Mouse (Mus musculus): ENCODE data around the gene Enho. TPM values are rescaled to one million over a fixed set of nuclear protein-coding genes. Genes with fewer than 3 reads are reported as not detected.
A peak's percentile ranks its signal among the peaks of the same experiment; 100 is the strongest.

The Enho gene
- polyA plus RNA-seq, 1 experiment from 2014 or later, result 23.2 TPM

DNA sequence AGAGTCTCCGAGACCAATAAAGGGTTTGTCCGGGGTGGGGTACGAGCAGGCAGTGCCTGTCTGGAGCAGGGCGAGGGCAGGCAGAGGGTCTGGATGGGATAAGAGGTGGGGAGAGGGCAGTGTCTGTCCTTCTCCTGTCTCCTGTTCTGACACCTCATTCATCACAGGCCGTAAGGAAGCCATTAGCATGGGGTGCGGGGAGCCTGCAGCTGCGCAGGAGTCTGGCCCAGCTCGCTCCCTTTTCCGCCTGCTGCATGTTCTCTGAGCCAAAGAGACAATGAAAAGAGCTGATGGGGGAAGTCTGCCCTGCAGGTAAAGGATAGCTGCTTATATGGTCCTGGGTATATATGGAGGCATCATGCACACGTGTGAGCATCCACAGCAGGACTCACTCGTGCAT is 22.6 kb upstream of the Enho start:
- Histone ChIP-seq H3K36me3 (peaks cover 13% of the 10 kb centered on the region), H3K27me3 (peaks cover 24% of the 10 kb centered on the region), H3K9me3 (no peaks in the 10 kb centered on the region), H3K4me2 (no peak overlapping the region), H3K4me1 (peaks cover 77% of the 10 kb centered on the region), H3K27ac (no peak overlapping the region), H3K9ac (no peak overlapping the region), H3K4me3 (no peak overlapping the region)
- WGBS, result 68% methylated on average over 11 of the region's 11 CpGs
- no peak for ATAC-seq (ENCODE audit: insufficient number of reproducible peaks, insufficient read depth, low FRiP score, low TSS enrichment, low read depth)

DNA sequence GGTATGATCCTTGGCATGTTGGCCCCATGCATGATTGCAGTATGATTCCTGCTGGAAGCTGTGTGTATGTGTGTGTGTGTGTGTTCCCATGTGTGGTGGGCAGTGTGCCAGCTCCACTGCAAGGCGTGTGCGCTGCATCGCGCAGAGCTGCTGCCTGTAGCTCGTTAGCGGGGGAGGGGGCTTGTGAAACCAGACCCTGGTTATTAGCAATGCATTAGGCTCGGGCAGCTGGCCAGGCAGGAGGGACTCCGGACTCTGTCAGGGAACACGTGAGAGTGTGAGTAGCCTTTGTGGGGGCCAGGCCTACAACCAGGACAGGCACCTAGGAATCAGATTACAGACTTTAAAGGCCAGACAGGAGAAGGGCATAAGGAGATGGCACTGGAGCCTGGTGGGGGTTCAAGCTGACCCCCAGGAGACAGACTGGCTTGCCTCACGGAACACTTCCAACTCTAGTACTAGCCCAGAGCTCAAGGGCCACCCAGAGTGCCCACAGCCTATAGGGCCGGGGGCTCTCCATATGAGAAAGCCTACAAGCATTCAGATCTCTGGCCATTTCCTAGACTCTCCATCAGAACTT is 20.8 kb upstream of the Enho start:
- peak; percentile 39; the same call in 1 of the 2 replicates for ATAC-seq (ENCODE audit: insufficient number of reproducible peaks, insufficient read depth, low FRiP score, low TSS enrichment, low read depth)
- H3K27ac ChIP-seq, result peak overlapping the region; percentile 18; the same call in 1 of the 2 replicates
- 15% methylated on average over 11 of the region's 11 CpGs for WGBS
- H3K4me2 ChIP-seq, result no peak overlapping the region
- peaks cover 27% of the 10 kb centered on the region for H3K27me3 ChIP-seq
- no peak overlapping the region for H3K4me3 ChIP-seq
- H3K9me3 ChIP-seq, result no peaks in the 10 kb centered on the region
- H3K9ac ChIP-seq, result 0 out of 2 replicates have a peak overlapping the region, but pooled peaks have one; percentile 32
- H3K4me1 ChIP-seq, result peaks cover 77% of the 10 kb centered on the region
- peaks cover 16% of the 10 kb centered on the region for H3K36me3 ChIP-seq

DNA sequence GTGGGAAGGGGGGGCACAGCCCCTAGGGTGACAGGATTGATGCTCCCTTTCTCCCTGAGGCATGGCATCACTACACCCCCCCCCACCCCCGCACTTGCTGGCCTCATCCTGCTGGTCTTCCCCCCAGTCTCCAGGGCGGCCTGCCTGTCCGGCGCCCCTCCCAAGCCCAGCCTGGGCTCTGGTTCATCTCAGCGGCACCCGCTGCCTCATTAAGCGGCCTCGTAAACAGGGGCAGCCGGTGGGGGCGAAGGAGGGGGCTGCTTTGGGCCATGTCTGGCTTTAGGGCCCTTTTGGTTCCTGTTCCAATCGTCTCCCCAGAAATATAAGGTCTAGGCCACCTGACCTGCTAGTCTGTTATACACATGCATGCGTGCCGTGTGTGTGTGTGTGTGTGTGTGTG is 19.4 kb upstream of the Enho start:
- no peak for ATAC-seq (ENCODE audit: insufficient number of reproducible peaks, insufficient read depth, low FRiP score, low TSS enrichment, low read depth)
- peaks cover 16% of the 10 kb centered on the region for H3K36me3 ChIP-seq
- 67% methylated on average over 13 of the region's 13 CpGs for WGBS

DNA sequence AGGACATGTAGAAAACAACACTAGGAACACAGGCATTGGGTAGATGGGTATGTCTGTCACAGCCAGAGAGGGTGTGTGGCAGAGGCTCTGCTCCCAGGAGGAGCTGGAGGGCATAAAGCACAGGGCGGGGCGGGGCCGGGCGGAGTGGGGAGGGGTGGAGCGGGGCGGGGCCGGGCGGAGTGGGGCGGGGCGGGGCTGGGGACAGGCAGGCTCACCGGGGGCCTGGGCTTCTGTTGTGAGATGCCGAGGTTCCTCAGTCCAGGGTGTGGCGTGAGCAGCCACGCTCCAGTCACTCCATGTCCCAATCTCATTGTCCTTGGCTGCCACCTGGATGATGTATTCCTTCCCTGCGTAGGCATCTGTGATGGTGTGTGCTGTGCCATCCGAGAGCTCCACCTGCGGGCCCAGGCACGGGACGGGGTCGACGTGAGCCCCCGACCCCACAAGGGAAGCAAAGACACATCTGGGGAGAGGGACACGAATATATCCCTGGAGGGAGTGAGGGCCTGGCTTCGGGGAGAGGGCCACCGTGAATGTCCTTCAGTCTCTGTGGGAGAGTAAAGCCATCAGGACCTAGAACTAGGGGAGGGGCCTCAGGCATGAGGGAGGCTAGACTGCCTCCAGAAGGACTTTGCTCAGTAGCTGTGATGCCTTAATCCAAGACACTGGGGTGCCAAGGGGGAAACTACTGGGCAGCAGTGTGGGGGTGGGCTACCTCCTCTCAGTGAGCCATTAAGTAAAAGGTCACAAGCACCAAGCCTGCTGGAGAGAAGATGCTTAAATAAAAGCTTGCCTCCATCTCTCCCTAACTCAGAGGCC is 18.7 kb upstream of the Enho start:
- H3K27me3 ChIP-seq, result peaks cover 27% of the 10 kb centered on the region
- H3K4me2 ChIP-seq, result peak overlapping the region; percentile 37

More for the DNA sequence above, 19.4 kb upstream of the Enho start:
- no peak overlapping the region for H3K4me3 ChIP-seq
- H3K9me3 ChIP-seq, result no peaks in the 10 kb centered on the region
- no peak overlapping the region for H3K27ac ChIP-seq
- peaks cover 23% of the 10 kb centered on the region for H3K27me3 ChIP-seq
- peaks cover 71% of the 10 kb centered on the region for H3K4me1 ChIP-seq
- no peak overlapping the region for H3K4me2 ChIP-seq
- no peak overlapping the region for H3K9ac ChIP-seq

DNA sequence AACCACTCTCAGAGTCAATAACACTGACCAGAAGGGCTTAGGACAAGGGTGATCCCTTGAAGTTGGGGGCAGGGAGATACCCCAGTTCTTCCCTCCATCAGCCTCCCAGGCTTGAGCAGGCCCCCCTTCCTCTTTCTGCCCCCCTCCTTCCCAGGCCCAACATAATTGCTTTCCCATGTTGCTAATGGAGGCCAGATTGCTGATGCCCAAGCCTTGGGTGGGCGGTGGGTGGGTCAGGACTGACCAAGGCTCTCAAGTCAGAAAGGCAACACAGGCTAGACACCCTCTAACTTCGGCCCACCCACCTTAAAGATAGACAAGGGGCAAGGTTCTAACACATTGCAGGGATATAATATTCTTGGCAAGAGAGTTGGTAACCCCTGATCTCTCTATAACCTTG is 15.4 kb upstream of the Enho start:
- no peak for ATAC-seq (ENCODE audit: insufficient number of reproducible peaks, insufficient read depth, low FRiP score, low TSS enrichment, low read depth)
- peaks cover 13% of the 10 kb centered on the region for H3K27me3 ChIP-seq
- H3K4me1 ChIP-seq, result peaks cover 44% of the 10 kb centered on the region
- peaks cover 10% of the 10 kb centered on the region for H3K36me3 ChIP-seq
- H3K9ac ChIP-seq, result no peak overlapping the region
- no peaks in the 10 kb centered on the region for H3K9me3 ChIP-seq
- H3K27ac ChIP-seq, result no peak overlapping the region
- H3K4me3 ChIP-seq, result no peak overlapping the region
- no peak overlapping the region for H3K4me2 ChIP-seq
- WGBS, result 44% methylated on average over 2 of the region's 2 CpGs

More for the DNA sequence above, 18.7 kb upstream of the Enho start:
- ATAC-seq (ENCODE audit: insufficient number of reproducible peaks, insufficient read depth, low FRiP score, low TSS enrichment, low read depth), result no peak
- no peak overlapping the region for H3K4me3 ChIP-seq
- peaks cover 63% of the 10 kb centered on the region for H3K4me1 ChIP-seq
- no peak overlapping the region for H3K27ac ChIP-seq
- no peak overlapping the region for H3K9ac ChIP-seq
- H3K9me3 ChIP-seq, result no peaks in the 10 kb centered on the region
- peaks cover 13% of the 10 kb centered on the region for H3K36me3 ChIP-seq
- WGBS, result 16% methylated on average over 25 of the region's 25 CpGs

DNA sequence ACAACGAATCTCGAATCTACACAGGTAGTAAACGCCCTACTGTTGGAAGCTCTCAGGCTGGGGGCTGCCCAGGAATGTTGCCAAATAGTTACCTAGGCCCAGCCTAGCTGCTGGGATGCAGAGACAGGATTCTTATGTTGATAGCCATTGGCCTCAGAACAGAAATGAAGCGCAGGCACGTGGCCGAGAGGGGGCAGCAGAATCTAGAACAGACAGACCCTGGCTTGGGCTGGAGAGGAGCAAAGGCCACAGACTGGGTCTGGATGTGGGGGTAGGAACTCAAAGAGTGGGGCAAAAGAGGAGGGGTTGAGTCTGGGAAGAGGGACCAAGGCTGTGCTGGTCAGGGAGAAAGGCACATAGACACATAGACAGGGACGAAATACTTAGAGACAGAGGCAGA is 14.1 kb upstream of the Enho start:
- Histone ChIP-seq H3K4me3 (no peak overlapping the region), H3K9ac (no peak overlapping the region), H3K9me3 (no peaks in the 10 kb centered on the region), H3K27me3 (peaks cover 7% of the 10 kb centered on the region; the same call in 1 of the 2 replicates), H3K27ac (no peak overlapping the region), H3K36me3 (peaks cover 10% of the 10 kb centered on the region), H3K4me1 (peaks cover 32% of the 10 kb centered on the region), H3K4me2 (no peak overlapping the region)
- ATAC-seq (ENCODE audit: insufficient number of reproducible peaks, insufficient read depth, low FRiP score, low TSS enrichment, low read depth), result no peak
- WGBS, result 10% methylated on average over 7 of the region's 7 CpGs

DNA sequence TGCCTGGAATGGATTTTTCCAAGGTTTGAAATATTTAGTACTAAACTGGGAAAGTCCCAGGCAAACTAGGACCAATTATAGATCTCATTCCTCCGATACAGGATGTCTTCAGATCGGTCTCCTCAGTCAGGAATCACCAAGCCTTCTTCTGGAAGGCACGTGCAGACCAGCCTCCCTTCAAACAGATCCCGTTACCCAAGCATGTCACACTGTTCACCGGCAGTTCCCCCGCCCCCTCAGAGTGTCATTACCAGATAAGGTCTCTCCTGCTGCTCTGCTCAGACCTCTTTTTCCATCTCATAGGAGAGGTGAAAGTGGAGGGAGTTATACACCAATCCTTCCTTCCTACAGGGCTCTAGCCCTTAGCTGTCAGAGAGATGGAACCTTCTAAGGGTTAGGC is 13.6 kb upstream of the Enho start:
- Histone ChIP-seq H3K9me3 (no peaks in the 10 kb centered on the region), H3K4me2 (no peak overlapping the region), H3K36me3 (peaks cover 10% of the 10 kb centered on the region), H3K4me3 (no peak overlapping the region), H3K9ac (no peak overlapping the region), H3K27me3 (peaks cover 6% of the 10 kb centered on the region; the same call in 1 of the 2 replicates), H3K27ac (no peak overlapping the region), H3K4me1 (peaks cover 27% of the 10 kb centered on the region)
- ATAC-seq (ENCODE audit: insufficient number of reproducible peaks, insufficient read depth, low FRiP score, low TSS enrichment, low read depth), result no peak
- WGBS, result 51% methylated on average over 6 of the region's 6 CpGs

DNA sequence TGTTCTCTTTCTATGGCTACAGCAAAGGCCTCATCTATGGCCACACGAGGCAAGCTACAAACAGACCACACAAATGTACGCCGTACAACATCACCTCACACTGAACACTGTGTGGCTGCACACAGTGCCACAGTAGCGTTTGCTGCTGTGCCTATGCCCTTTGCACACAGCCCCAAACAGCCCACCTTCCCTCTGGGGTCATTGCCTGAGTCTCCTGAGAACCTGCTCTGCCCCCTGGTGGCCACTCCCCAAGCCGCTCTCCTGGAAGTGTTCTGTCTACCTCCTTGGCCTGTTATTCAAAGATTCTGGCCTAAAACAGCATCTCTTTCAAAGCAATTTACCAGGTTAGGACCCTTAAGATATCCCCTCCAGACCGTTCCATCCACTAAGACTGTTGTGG is 13.2 kb upstream of the Enho start:
- H3K9me3 ChIP-seq, result no peaks in the 10 kb centered on the region
- no peak overlapping the region for H3K4me3 ChIP-seq
- H3K4me2 ChIP-seq, result no peak overlapping the region
- H3K4me1 ChIP-seq, result peaks cover 23% of the 10 kb centered on the region
- H3K36me3 ChIP-seq, result peaks cover 10% of the 10 kb centered on the region
- H3K9ac ChIP-seq, result 0 out of 2 replicates have a peak overlapping the region, but pooled peaks have one; percentile 28
- H3K27ac ChIP-seq, result no peak overlapping the region
- ATAC-seq (ENCODE audit: insufficient number of reproducible peaks, insufficient read depth, low FRiP score, low TSS enrichment, low read depth), result no peak
- H3K27me3 ChIP-seq, result peaks cover 6% of the 10 kb centered on the region; the same call in 1 of the 2 replicates
- WGBS, result 39% methylated on average over 6 of the region's 6 CpGs

DNA sequence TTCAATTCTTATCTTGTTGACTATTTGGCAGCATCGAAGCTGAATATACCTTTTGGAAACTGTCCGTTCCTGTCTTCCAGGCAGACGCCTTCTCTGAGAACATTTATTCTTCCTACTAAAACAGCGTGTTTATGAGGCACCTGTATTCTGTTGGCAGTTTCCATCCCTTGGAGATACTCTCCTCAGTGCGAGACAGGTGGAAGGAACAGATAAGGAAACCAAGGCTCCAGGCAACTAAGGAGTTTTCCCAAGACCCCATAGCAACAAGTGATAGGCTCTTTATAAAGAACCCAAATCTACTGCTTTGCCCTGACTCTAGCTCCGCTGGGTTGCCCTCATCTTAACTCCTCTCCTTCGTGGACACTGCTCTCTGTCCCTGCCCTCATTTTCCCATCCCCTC is 8.5 kb upstream of the Enho start:
- Histone ChIP-seq H3K4me2 (no peak overlapping the region), H3K27me3 (no peaks in the 10 kb centered on the region), H3K4me3 (no peak overlapping the region), H3K27ac (no peak overlapping the region), H3K36me3 (no peaks in the 10 kb centered on the region), H3K9ac (no peak overlapping the region), H3K9me3 (no peaks in the 10 kb centered on the region), H3K4me1 (peaks cover 9% of the 10 kb centered on the region; the same call in 1 of the 2 replicates)
- WGBS, result 68% methylated on average over 7 of the region's 7 CpGs
- no peak for ATAC-seq (ENCODE audit: insufficient number of reproducible peaks, insufficient read depth, low FRiP score, low TSS enrichment, low read depth)

DNA sequence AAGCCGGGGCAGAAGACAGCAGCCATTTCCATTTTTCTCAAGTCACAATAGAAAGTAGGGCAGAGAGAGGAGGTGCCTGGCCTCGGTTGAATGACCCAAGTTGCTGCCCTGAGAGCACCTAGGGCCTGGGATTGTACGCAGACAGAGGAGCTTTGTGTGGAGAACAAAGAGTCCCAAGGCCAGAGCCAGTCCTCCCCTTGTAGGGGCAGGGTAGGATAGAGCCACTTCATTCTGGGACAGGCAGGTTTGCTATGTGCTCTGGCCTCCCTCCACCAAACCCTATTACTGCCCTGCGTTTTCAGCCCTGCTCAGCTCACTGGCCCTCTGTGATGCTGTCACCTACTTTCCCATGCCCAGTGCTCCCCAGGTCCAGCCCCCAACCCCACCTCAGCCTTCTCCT is 8.0 kb upstream of the Enho start:
- WGBS, result 28% methylated on average over 4 of the region's 4 CpGs
- Histone ChIP-seq H3K9me3 (no peaks in the 10 kb centered on the region), H3K36me3 (no peaks in the 10 kb centered on the region), H3K4me2 (no peak overlapping the region), H3K27me3 (no peaks in the 10 kb centered on the region), H3K4me1 (peaks cover 5% of the 10 kb centered on the region; the same call in 1 of the 2 replicates), H3K27ac (no peak overlapping the region), H3K9ac (no peak overlapping the region), H3K4me3 (no peak overlapping the region)
- ATAC-seq (ENCODE audit: insufficient number of reproducible peaks, insufficient read depth, low FRiP score, low TSS enrichment, low read depth), result no peak

DNA sequence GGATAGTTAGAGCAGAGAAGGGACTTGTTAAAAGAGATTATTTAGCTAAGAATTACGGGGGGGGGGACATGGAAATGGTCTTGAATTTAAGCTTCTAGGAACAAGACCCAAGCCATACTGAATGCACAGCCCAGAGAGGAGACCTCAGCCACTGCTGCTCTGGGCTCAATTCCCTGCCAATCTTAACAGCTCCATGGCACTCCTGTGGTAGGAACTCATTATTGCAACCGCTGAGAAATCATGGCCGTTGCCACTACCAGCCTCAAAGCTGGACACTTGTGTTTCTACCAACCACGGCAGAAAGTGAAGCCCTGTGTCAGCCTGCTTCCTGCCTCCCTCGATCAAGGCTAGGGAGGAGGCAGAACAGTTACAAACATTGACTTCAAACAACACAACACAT is 5.4 kb upstream of the Enho start:
- no peaks in the 10 kb centered on the region for H3K27me3 ChIP-seq
- no peak for ATAC-seq (ENCODE audit: insufficient number of reproducible peaks, insufficient read depth, low FRiP score, low TSS enrichment, low read depth)
- H3K36me3 ChIP-seq, result no peaks in the 10 kb centered on the region
- H3K4me2 ChIP-seq, result no peak overlapping the region
- no peak overlapping the region for H3K4me3 ChIP-seq
- H3K9ac ChIP-seq, result no peak overlapping the region
- WGBS, result 30% methylated on average over 5 of the region's 5 CpGs
- no peak overlapping the region for H3K27ac ChIP-seq
- peaks cover 5% of the 10 kb centered on the region; the same call in 1 of the 2 replicates for H3K4me1 ChIP-seq
- H3K9me3 ChIP-seq, result no peaks in the 10 kb centered on the region
